Mouse (Mus musculus) heart, embryonic 14.5 days (tissue): ENCODE data around the gene Scgb1b30. TPM values are rescaled to one million over a fixed set of nuclear protein-coding genes. Genes with fewer than 3 reads are reported as not detected.
"Not testable (repeated sequence)": the region's sequence is repeated elsewhere in the genome, so short reads cannot be mapped to it uniquely, and the experiment has no call there.

ENCODE experiments used
- ATAC-seq: fragments of 200-750 bp; cut with Nextera tagmentation; 2 replicates; pipeline ENCODE4 v1.8.0; 2017; ENCODE audit warnings: low read depth, moderate TSS enrichment; ENCODE audit not compliant: insufficient number of reproducible peaks, insufficient read depth, low FRiP score
- H3K27ac ChIP-seq, 2 experiments: fragments of 200-500 bp in 1 of 2; fragments of 300-500 bp in 1 of 2; sonication (generic) in 1 of 2; replicated peaks in 1 of 2; 2 replicates each; pipeline ENCODE4 v1.5.1; 2012 to 2014; ENCODE audit warnings: low read depth in 2 of 2, low read length in 2 of 2, control low read depth in 1 of 2, mild to moderate bottlenecking in 1 of 2, mixed read lengths in 1 of 2; ENCODE audit not compliant: control insufficient read depth in 1 of 2, insufficient read depth in 1 of 2
- H3K27me3 ChIP-seq: fragments of 300-500 bp; sonication (generic); 2 replicates; pipeline ENCODE4 v1.6.1; 2014; ENCODE audit warnings: mild to moderate bottlenecking, low read length, control low read depth; ENCODE audit not compliant: control insufficient read depth, insufficient read depth
- H3K36me3 ChIP-seq: fragments of 300-500 bp; sonication (generic); 2 replicates; pipeline ENCODE4 v1.6.1; 2014; ENCODE audit warnings: mild to moderate bottlenecking, control low read depth, low read length, mixed read lengths; ENCODE audit not compliant: control insufficient read depth, insufficient read depth
- H3K4me1 ChIP-seq, 2 experiments: fragments of 200-500 bp in 1 of 2; fragments of 300-500 bp in 1 of 2; sonication (generic) in 1 of 2; 2 replicates each; pipeline ENCODE4 v1.6.1; 2012 to 2014; ENCODE audit warnings: low read length in 2 of 2, control low read depth in 1 of 2, mixed read lengths in 1 of 2; ENCODE audit not compliant: control insufficient read depth in 2 of 2, insufficient read depth in 2 of 2
- H3K4me2 ChIP-seq: fragments of 300-500 bp; sonication (generic); 2 replicates; pipeline ENCODE4 v1.6.1; 2014; ENCODE audit warnings: mild to moderate bottlenecking, low read length
- H3K4me3 ChIP-seq, 2 experiments: fragments of 200-500 bp in 1 of 2; fragments of 300-500 bp in 1 of 2; sonication (generic) in 1 of 2; 2 replicates each; pipeline ENCODE4 v1.5.1; 2012 to 2014; ENCODE audit warnings: low read length in 2 of 2, mild to moderate bottlenecking in 2 of 2, control low read depth in 1 of 2, low read depth in 1 of 2, moderate library complexity in 1 of 2; ENCODE audit not compliant: control insufficient read depth in 1 of 2, insufficient read depth in 1 of 2
- H3K9ac ChIP-seq: fragments of 300-500 bp; sonication (generic); 2 replicates; pipeline ENCODE4 v1.6.1; 2014; ENCODE audit warnings: mild to moderate bottlenecking, low read length
- H3K9me3 ChIP-seq: fragments of 300-500 bp; sonication (generic); 2 replicates; pipeline ENCODE4 v1.6.1; 2016; ENCODE audit warnings: low read length, control low read depth; ENCODE audit not compliant: control insufficient read depth
- WGBS: fragments of 180-500 bp; shearing (Covaris S2); extraction: QIAGEN DNeasy Blood & Tissue Kit; methylation state at CpG from one replicate; pipeline ENCODE4 v1.1.7; 2014; 5-methylcytosine and 5-hydroxymethylcytosine counted together
- polyA plus RNA-seq: library from polyadenylated mRNA; unstranded; fragments of >200 nt; fragmentation: Nextera tagmentation; extraction: Ambion mirVana; gene quantifications from 2 replicates; pipeline ENCODE4 v1.2.1, GENCODE M21; 2014

Gene Scgb1b30
- polyA plus RNA-seq: not detected in 2 replicates

- H3K4me1 ChIP-seq: no peaks in the 10 kb centered on the region
- H3K27ac ChIP-seq: no peak within 1 kb of the TSS
- peaks cover 7% of the 10 kb centered on the region for H3K9me3 ChIP-seq
- H3K9ac ChIP-seq: no peak within 1 kb of the TSS
- WGBS: 75% methylated on average over 3 of the region's 3 CpGs
- no peak within 1 kb of the TSS for H3K4me3 ChIP-seq
- H3K4me2 ChIP-seq: no peak within 1 kb of the TSS
- ATAC-seq: no peak
- no peaks in the 10 kb centered on the region for H3K27me3 ChIP-seq
- no peaks in the 10 kb centered on the region for H3K36me3 ChIP-seq
Observed at GRCm38 (mm10) chr7:34094911-34095481, at the start of gene Scgb1b30. TSS of gene Scgb1b30 (plus strand) at chr7:34095431.

- not testable (repeated sequence) for H3K4me1 ChIP-seq, H3K27me3 ChIP-seq, H3K9me3 ChIP-seq, H3K4me3 ChIP-seq, H3K27ac ChIP-seq, H3K4me2 ChIP-seq, H3K9ac ChIP-seq, ATAC-seq, H3K36me3 ChIP-seq
- 61% methylated on average over 5 of the region's 5 CpGs for whole genome bisulfite sequencing
Observed at GRCm38 (mm10) chr7:34068132-34068531, 27.1 kb upstream of the Scgb1b30 start.

- H3K4me3 ChIP-seq: no peak overlapping the region
- H3K9ac ChIP-seq: no peak overlapping the region
- H3K36me3 ChIP-seq: no peaks in the 10 kb centered on the region
- no peak for ATAC-seq
- H3K4me1 ChIP-seq: no peaks in the 10 kb centered on the region
- peaks cover 4% of the 10 kb centered on the region for H3K9me3 ChIP-seq
- no peak overlapping the region for H3K4me2 ChIP-seq
- no peak overlapping the region for H3K27ac ChIP-seq
- 82% methylated on average over 2 of the region's 2 CpGs for WGBS
- H3K27me3 ChIP-seq: no peaks in the 10 kb centered on the region
Observed at GRCm38 (mm10) chr7:34100002-34100401, 4.8 kb downstream of the Scgb1b30 start.

GRCm38 (mm10) chr7:34101276-34101675 is 6.0 kb downstream of the Scgb1b30 start:
- Histone ChIP-seq H3K27ac (no peak overlapping the region), H3K9ac (no peak overlapping the region), H3K36me3 (no peaks in the 10 kb centered on the region), H3K27me3 (no peaks in the 10 kb centered on the region), H3K4me1 (no peaks in the 10 kb centered on the region), H3K4me3 (no peak overlapping the region), H3K4me2 (no peak overlapping the region), H3K9me3 (peaks cover 4% of the 10 kb centered on the region)
- no peak for ATAC-seq

- H3K9me3 ChIP-seq: no peaks in the 10 kb centered on the region
- no peak overlapping the region for H3K9ac ChIP-seq
- H3K27me3 ChIP-seq: no peaks in the 10 kb centered on the region
- ATAC-seq: no peak
- no peak overlapping the region for H3K27ac ChIP-seq
- H3K4me2 ChIP-seq: no peak overlapping the region
- peaks cover 44% of the 10 kb centered on the region for H3K36me3 ChIP-seq
- H3K4me3 ChIP-seq: no peak overlapping the region
- no peaks in the 10 kb centered on the region for H3K4me1 ChIP-seq
- 79% methylated on average over 5 of the region's 5 CpGs for WGBS
Observed at GRCm38 (mm10) chr7:34109190-34109589, 14.0 kb downstream of the Scgb1b30 start.

GRCm38 (mm10) chr7:34116601-34117000 is 21.4 kb downstream of the Scgb1b30 start:
- H3K27ac ChIP-seq: no peak overlapping the region
- peaks cover 73% of the 10 kb centered on the region for H3K36me3 ChIP-seq
- no peaks in the 10 kb centered on the region for H3K9me3 ChIP-seq
- no peak overlapping the region for H3K4me2 ChIP-seq
- H3K4me1 ChIP-seq: no peaks in the 10 kb centered on the region
- H3K9ac ChIP-seq: no peak overlapping the region
- H3K4me3 ChIP-seq: no peak overlapping the region
- WGBS: 71% methylated on average over 3 of the region's 3 CpGs
- H3K27me3 ChIP-seq: no peaks in the 10 kb centered on the region
- no peak for ATAC-seq

GRCm38 (mm10) chr7:34120636-34121035 is 25.4 kb downstream of the Scgb1b30 start:
- H3K9ac ChIP-seq, H3K4me1 ChIP-seq, H3K4me3 ChIP-seq, H3K27ac ChIP-seq, ATAC-seq, H3K9me3 ChIP-seq, H3K27me3 ChIP-seq, H3K4me2 ChIP-seq: not testable (repeated sequence)
- peaks cover 45% of the 10 kb centered on the region for H3K36me3 ChIP-seq
- WGBS: 60% methylated on average over 1 of the region's 1 CpGs
